Mouse (Mus musculus): Measurements from ENCODE around the gene Strbp. TPM values are rescaled to one million over a fixed set of nuclear protein-coding genes. Genes with fewer than 3 reads are reported as not detected.

Gene Strbp
- polyA plus RNA-seq, 1 experiment: 1.8 TPM

DNA sequence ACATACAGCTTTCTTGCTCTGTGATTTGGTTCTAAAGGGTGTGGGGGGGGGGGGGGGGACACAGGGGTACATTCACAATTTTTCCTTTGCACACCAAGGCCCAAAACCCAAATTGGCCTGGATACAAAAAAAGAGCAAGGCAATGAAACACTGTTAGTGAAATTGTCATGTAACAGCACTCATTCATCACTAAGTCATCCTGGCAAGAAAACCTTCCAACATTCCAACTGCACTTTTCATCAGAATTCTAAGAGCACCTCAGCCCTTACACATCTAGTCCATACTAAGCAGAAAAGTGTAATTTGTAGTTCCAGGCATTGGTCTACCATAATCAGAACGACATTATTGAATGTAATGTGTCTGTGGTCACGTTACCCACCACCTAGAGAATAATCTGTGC lies 131.5 kb downstream of the Strbp start:
- Histone ChIP-seq H3K79me3 (ENCODE audit: low read depth) (no peaks in the 10 kb centered on the region), H3ac (ENCODE audit: control insufficient read depth, insufficient read length, low read depth) (no peak overlapping the region), H3K36me3 (ENCODE audit: control insufficient read depth, insufficient read depth) (peaks cover 11% of the 10 kb centered on the region), H3K4me3 (ENCODE audit: insufficient read depth, poor library complexity, severe bottlenecking) (no peak overlapping the region), H3K79me2 (ENCODE audit: control insufficient read depth, insufficient read depth) (no peaks in the 10 kb centered on the region), H3K27me3 (ENCODE audit: control insufficient read depth, insufficient read depth, insufficient read length) (no peaks in the 10 kb centered on the region)
- TF ChIP-seq MYOG (IDR thresholded peaks at IDR 0.05; ENCODE audit: control insufficient read depth, extremely low read depth, insufficient read length) (no peak), CEBPB (IDR thresholded peaks at IDR 0.05; ENCODE audit: low read depth) (no peak), MYOD1 (IDR thresholded peaks at IDR 0.05; ENCODE audit: control insufficient read depth, insufficient read length, low read depth) (no peak), CTCF (IDR thresholded peaks at IDR 0.05; ENCODE audit: control insufficient read depth, insufficient read depth, insufficient read length) (no peak), FOSL1 (IDR thresholded peaks at IDR 0.05; ENCODE audit: insufficient read depth, low read length, poor library complexity, severe bottlenecking) (no peak), MAX (IDR thresholded peaks at IDR 0.05) (no peak), USF1 (IDR thresholded peaks at IDR 0.05; ENCODE audit: low read depth) (no peak)

GRCm38 (mm10) chr2:37570703-37571102 lies 133.0 kb downstream of the Strbp start:
- Histone ChIP-seq H3ac (ENCODE audit: control insufficient read depth, insufficient read length, low read depth) (no peak overlapping the region), H3K4me3 (ENCODE audit: insufficient read depth, poor library complexity, severe bottlenecking) (no peak overlapping the region)
- TF ChIP-seq MYOG (IDR thresholded peaks at IDR 0.05; ENCODE audit: control insufficient read depth, extremely low read depth, insufficient read length): no peak
- TF ChIP-seq USF1 (IDR thresholded peaks at IDR 0.05; ENCODE audit: low read depth): no peak

DNA sequence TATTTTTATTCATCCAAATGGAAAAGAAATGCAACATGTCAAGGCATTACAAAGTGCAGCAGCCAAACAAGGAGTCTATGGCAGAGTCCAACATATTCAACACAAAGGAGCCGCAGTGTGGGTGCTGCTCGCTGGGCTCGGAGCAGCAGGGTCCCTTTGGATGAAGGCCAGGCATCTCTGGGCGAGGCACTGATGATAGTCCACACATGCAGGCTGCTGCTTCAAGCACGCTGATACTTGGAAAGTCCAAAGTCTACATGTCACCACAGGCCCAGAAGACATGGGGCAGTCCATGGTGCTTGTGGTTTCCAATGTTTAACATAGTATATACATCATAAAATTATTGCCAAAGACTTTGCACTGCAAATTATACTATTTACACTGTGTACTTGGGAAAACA lies 133.8 kb downstream of the Strbp start:
- Histone ChIP-seq H3K79me2 (ENCODE audit: control insufficient read depth, insufficient read depth) (no peaks in the 10 kb centered on the region), H3K4me3 (ENCODE audit: insufficient read depth, poor library complexity, severe bottlenecking) (no peak overlapping the region), H3K27me3 (ENCODE audit: control insufficient read depth, insufficient read depth, insufficient read length) (no peaks in the 10 kb centered on the region), H3K79me3 (ENCODE audit: low read depth) (no peaks in the 10 kb centered on the region), H3K36me3 (ENCODE audit: control insufficient read depth, insufficient read depth) (peaks cover 33% of the 10 kb centered on the region), H3ac (ENCODE audit: control insufficient read depth, insufficient read length, low read depth) (no peak overlapping the region)
- no peak for TF ChIP-seq CEBPB (IDR thresholded peaks at IDR 0.05; ENCODE audit: low read depth)
- no peak for TF ChIP-seq MYOD1 (IDR thresholded peaks at IDR 0.05; ENCODE audit: control insufficient read depth, insufficient read length, low read depth)
- TF ChIP-seq MAX (IDR thresholded peaks at IDR 0.05): no peak
- no peak for TF ChIP-seq USF1 (IDR thresholded peaks at IDR 0.05; ENCODE audit: low read depth)
- TF ChIP-seq MYOG (IDR thresholded peaks at IDR 0.05; ENCODE audit: control insufficient read depth, extremely low read depth, insufficient read length): no peak
- no peak for TF ChIP-seq CTCF (IDR thresholded peaks at IDR 0.05; ENCODE audit: control insufficient read depth, insufficient read depth, insufficient read length)
- no peak for TF ChIP-seq FOSL1 (IDR thresholded peaks at IDR 0.05; ENCODE audit: insufficient read depth, low read length, poor library complexity, severe bottlenecking)

More at GRCm38 (mm10) chr2:37570703-37571102, 133.0 kb downstream of the Strbp start:
- Histone ChIP-seq H3K36me3 (ENCODE audit: control insufficient read depth, insufficient read depth) (peaks cover 25% of the 10 kb centered on the region), H3K79me2 (ENCODE audit: control insufficient read depth, insufficient read depth) (no peaks in the 10 kb centered on the region), H3K79me3 (ENCODE audit: low read depth) (no peaks in the 10 kb centered on the region), H3K27me3 (ENCODE audit: control insufficient read depth, insufficient read depth, insufficient read length) (no peaks in the 10 kb centered on the region)

GRCm38 (mm10) chr2:37566035-37566434 lies 137.6 kb downstream of the Strbp start:
- Histone ChIP-seq H3K4me3 (ENCODE audit: insufficient read depth, poor library complexity, severe bottlenecking) (no peak overlapping the region), H3K27me3 (ENCODE audit: control insufficient read depth, insufficient read depth, insufficient read length) (no peaks in the 10 kb centered on the region), H3K79me2 (ENCODE audit: control insufficient read depth, insufficient read depth) (no peaks in the 10 kb centered on the region), H3K79me3 (ENCODE audit: low read depth) (no peaks in the 10 kb centered on the region), H3K36me3 (ENCODE audit: control insufficient read depth, insufficient read depth) (peaks cover 71% of the 10 kb centered on the region), H3ac (ENCODE audit: control insufficient read depth, insufficient read length, low read depth) (no peak overlapping the region)
- TF ChIP-seq FOSL1 (IDR thresholded peaks at IDR 0.05; ENCODE audit: insufficient read depth, low read length, poor library complexity, severe bottlenecking) (no peak), CEBPB (IDR thresholded peaks at IDR 0.05; ENCODE audit: low read depth) (no peak), USF1 (IDR thresholded peaks at IDR 0.05; ENCODE audit: low read depth) (no peak), CTCF (IDR thresholded peaks at IDR 0.05; ENCODE audit: control insufficient read depth, insufficient read depth, insufficient read length) (no peak), MYOG (IDR thresholded peaks at IDR 0.05; ENCODE audit: control insufficient read depth, extremely low read depth, insufficient read length) (no peak), MYOD1 (IDR thresholded peaks at IDR 0.05; ENCODE audit: control insufficient read depth, insufficient read length, low read depth) (no peak), MAX (IDR thresholded peaks at IDR 0.05) (no peak)

DNA sequence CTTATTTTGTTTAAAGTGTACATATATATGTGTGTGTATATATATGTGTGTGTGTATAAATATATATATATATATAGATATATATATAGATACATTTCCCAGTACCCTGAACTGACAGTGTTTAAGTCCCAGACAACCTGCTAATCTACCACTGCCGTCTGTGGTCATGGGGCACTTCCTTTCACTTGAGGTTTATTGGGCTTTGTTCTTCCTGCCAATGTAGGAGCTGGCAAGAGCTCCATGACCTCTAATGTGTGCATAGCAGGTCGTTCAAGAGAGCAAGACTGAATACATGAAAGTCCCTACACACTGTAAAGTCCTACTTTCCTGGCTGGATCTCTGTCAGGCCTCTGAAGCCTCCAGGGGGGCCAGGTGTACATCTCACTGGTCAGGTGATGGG lies 138.1 kb downstream of the Strbp start:
- H3ac ChIP-seq (ENCODE audit: control insufficient read depth, insufficient read length, low read depth): no peak overlapping the region
- H3K36me3 ChIP-seq (ENCODE audit: control insufficient read depth, insufficient read depth): peaks cover 76% of the 10 kb centered on the region
- TF ChIP-seq USF1 (IDR thresholded peaks at IDR 0.05; ENCODE audit: low read depth) (no peak), MAX (IDR thresholded peaks at IDR 0.05) (no peak), FOSL1 (IDR thresholded peaks at IDR 0.05; ENCODE audit: insufficient read depth, low read length, poor library complexity, severe bottlenecking) (no peak), MYOD1 (IDR thresholded peaks at IDR 0.05; ENCODE audit: control insufficient read depth, insufficient read length, low read depth) (no peak), MYOG (IDR thresholded peaks at IDR 0.05; ENCODE audit: control insufficient read depth, extremely low read depth, insufficient read length) (no peak), CEBPB (IDR thresholded peaks at IDR 0.05; ENCODE audit: low read depth) (no peak)
- H3K79me2 ChIP-seq (ENCODE audit: control insufficient read depth, insufficient read depth): no peaks in the 10 kb centered on the region
- no peaks in the 10 kb centered on the region for H3K79me3 ChIP-seq (ENCODE audit: low read depth)
- H3K4me3 ChIP-seq (ENCODE audit: insufficient read depth, poor library complexity, severe bottlenecking): no peak overlapping the region
- H3K27me3 ChIP-seq (ENCODE audit: control insufficient read depth, insufficient read depth, insufficient read length): no peaks in the 10 kb centered on the region

DNA sequence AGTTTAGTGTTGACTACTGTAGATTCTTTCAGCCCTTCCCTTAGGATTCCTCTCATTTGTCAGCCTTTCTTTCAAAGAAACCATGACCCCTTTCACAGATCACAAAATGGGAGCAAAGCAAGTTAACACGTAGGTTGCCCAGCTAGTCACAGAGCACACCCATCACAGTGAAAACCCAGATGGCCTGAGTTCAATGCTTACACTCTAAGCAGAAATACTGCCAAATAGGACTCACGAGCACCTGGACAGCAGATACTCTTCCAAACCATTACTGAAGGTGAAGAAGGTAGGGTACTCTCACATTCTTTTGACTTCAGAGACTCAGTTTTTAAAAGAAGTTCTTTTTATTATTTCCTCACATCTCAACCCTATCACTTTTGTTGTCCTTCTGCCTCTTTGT lies 147.3 kb downstream of the Strbp start:
- Histone ChIP-seq H3K27me3 (ENCODE audit: control insufficient read depth, insufficient read depth, insufficient read length) (no peaks in the 10 kb centered on the region), H3ac (ENCODE audit: control insufficient read depth, insufficient read length, low read depth) (no peak overlapping the region), H3K79me2 (ENCODE audit: control insufficient read depth, insufficient read depth) (no peaks in the 10 kb centered on the region), H3K36me3 (ENCODE audit: control insufficient read depth, insufficient read depth) (peaks cover 85% of the 10 kb centered on the region), H3K79me3 (ENCODE audit: low read depth) (no peaks in the 10 kb centered on the region), H3K4me3 (ENCODE audit: insufficient read depth, poor library complexity, severe bottlenecking) (no peak overlapping the region)
- TF ChIP-seq USF1 (IDR thresholded peaks at IDR 0.05; ENCODE audit: low read depth): no peak
- TF ChIP-seq FOSL1 (IDR thresholded peaks at IDR 0.05; ENCODE audit: insufficient read depth, low read length, poor library complexity, severe bottlenecking): no peak
- TF ChIP-seq MYOG (IDR thresholded peaks at IDR 0.05; ENCODE audit: control insufficient read depth, extremely low read depth, insufficient read length): no peak
- TF ChIP-seq CTCF (IDR thresholded peaks at IDR 0.05; ENCODE audit: control insufficient read depth, insufficient read depth, insufficient read length): no peak
- no peak for TF ChIP-seq MAX (IDR thresholded peaks at IDR 0.05)
- no peak for TF ChIP-seq CEBPB (IDR thresholded peaks at IDR 0.05; ENCODE audit: low read depth)
- no peak for TF ChIP-seq MYOD1 (IDR thresholded peaks at IDR 0.05; ENCODE audit: control insufficient read depth, insufficient read length, low read depth)

All from C2C12 (cell line).